Mouse (Mus musculus) lung, adult 2 months (tissue): ENCODE results near the gene Hyal2.

Source experiments
- CTCF ChIP-seq: fragments of 200-500 bp; IDR thresholded peaks from 2 replicates; pipeline ENCODE4 v1.5.1; 2011; ENCODE audit warnings: mild to moderate bottlenecking, low read length, control low read depth; ENCODE audit not compliant: insufficient read depth
- POLR2A ChIP-seq: fragments of 200-500 bp; IDR thresholded peaks from 2 replicates; pipeline ENCODE4 v1.6.1; 2011; ENCODE audit warnings: low read depth, mild to moderate bottlenecking, control low read depth, low read length, borderline replicate concordance; ENCODE audit errors: extremely low read depth

DNA sequence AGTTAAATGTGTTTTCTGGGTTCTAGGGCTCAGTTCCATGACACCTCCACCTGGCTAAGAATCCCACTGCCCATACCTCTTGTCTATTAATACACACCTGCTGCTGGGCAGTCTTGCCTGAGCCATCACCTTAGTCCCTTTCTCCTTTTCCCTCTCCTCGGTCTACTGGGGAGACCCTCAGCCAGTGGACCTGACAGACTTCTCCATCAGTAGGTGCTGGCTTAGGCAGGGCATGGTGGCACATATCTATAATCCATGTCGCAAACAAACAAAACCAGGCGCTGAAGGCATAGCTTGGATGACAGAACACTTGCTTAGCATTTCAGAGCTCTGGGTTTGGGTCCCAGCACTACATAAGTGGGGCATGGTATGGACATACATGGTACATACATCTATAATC, 29.0 kb upstream of the Hyal2 start:
- no peak for TF ChIP-seq CTCF
- TF ChIP-seq POLR2A = no peak
